Mouse (Mus musculus) left cerebral cortex, postnatal 25 days (tissue): ENCODE data around the gene Kif27. TPM values are rescaled to one million over a fixed set of nuclear protein-coding genes. Genes with fewer than 3 reads are reported as not detected.
"Not testable (repeated sequence)": the region's sequence is repeated elsewhere in the genome, so short reads cannot be mapped to it uniquely, and the experiment has no call there.

Experiments used
- DNase-seq, 2 experiments: peaks; one replicate each; pipeline ENCODE4 v3.0.0; 2022; ENCODE audit warnings: low spot score in 2 of 2, mixed read lengths in 1 of 2
- intact Hi-C: fragments of 180-260 bp; cut with DNase I; formaldehyde crosslinking; loops from one replicate; pipeline ENCODE4 v1.15.1; 2025
- total RNA-seq, 2 experiments: library from RNA; stranded (reverse); gene quantifications; 2 replicates each; pipeline ENCODE4 v1.2.3; 2021

Kif27 gene
- total RNA-seq, result 1 to 10 TPM; 2.9 to 4.3 TPM

DNA sequence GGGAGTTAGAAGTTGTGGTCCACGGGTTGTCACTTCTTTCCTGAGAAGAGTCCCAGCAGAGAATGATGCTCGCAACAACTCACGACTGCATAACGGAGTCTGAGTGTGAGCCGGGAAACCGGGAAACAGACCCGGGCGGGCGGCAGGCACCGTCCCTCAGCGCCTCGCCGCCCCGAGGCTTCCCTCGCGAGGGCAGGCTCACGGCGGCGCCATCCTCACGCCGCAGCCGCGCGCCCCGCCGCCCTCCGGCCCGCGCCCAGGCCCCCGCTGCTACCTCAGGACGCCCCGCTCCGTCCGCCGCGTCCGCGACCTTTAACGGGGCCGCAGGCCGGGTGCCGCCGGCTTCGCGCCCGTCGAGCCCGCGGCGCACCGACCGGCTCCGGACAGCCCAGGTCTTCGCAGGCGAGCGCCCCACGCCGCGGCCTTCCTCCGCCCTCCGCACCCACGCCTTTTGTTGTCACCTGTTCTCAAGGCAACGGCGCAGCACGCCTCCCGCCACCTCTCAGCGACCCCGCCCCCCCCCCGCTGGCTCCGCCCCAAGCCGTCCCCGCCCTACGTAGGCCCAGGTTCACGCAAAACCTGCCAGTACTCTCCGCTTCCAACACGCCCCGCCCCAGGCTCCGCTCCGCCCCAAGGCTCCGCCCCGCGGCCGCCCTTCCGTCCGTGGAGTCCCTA lies at the start of gene Kif27:
Gene Kif27 (minus strand): TSS at position 494 of the 675 bp plus-strand sequence.
- peak; percentile 49 to 50 for DNase-seq
- intact Hi-C loops, result no loop called here

DNA sequence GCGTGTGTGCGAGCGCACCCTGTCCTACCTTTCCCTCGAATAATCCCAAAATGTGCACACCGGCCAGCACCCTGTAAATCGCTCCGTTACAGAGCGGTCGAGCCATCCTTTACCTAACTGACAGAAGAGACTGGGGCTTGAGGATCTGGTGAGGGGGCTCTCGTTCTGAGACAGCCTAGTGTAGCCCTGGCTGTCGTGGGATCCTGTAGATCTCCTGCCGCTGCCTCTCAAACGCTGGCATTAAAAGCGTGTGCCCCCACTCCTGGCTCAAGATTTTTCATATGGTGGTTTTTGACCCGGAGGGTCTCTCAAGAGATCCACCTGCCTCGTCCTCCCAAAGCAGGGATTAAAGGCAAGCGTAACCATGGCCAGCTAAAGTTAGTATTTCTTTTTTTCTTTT lies 44.3 kb upstream of the Kif27 start, which contains the start of gene Hnrnpk:
Gene Hnrnpk (minus strand): TSS at position 101 of the 400 bp plus-strand sequence.
- not testable (repeated sequence) for DNase-seq
- intact Hi-C loops, result loop anchor here (5.0 kb wide), 1 partner anchor 94 kb away; no protein-coding TSS in a partner anchor

DNA sequence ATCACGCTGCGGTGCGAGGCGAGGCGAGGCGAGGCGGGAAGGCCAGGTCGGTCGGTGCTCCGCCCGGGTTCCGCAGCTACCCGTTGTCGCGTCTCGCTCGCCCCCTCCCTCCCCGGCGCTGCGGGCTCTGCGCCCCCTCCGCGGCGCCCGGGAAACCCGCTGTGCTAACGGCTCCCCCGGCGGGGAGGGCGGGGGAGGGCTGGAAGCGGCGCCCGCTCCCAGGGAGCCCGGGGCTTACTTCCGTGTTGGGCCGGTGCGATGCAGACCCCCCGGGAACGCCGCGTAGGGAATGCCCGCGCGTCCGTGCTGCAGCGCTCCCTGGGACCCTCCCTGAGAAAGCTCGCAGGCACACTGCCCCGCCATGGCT lies 43.8 kb upstream of the Kif27 start:
- intact Hi-C loops, result loop anchor here (5.0 kb wide), 1 partner anchor 95 kb away; no protein-coding TSS in a partner anchor
- DNase-seq, result no peak

DNA sequence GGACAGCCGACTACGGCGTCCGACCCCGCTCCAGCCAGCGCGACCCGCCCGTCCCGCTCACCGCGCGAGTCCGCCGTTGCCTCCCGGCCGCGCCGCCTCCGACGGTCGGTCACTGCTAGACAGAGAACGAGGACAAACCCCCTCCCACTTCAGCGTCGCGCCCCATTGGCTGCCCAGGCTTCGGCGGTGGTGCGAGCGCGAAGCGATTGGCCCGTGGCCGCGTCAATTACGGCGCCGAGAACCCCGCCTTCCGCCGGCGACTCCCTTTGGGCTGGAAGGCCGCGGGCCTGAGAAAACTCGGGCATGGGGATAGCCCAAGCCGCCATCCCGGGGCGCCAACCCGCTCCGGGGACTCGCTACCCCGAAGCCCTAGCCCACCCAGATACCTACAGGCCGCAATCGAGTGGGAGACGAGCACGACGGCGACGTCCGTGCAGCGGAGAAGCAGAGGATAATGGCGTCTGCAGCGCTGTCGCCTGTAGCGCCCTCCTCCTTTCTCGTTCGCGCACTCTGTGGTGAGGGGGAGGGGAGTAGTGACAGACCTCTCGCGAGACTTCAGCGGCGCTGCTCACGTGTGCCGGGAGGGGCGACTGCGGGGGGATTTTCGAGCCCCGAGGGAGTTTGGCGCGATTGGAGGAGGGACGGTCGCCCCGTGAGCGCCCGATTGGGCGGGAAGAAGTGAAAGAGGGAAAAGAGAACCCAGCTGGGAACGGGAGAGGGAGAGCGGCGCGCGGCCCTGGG lies 43.3 kb upstream of the Kif27 start, which contains the start of gene Rmi1:
Gene Rmi1 (plus strand): TSS at position 246 of the 741 bp plus-strand sequence.
- DNase-seq, result peak; percentile 97 to 98
- intact Hi-C loops, result loop anchor here (5.0 kb wide), 1 partner anchor 95 kb away; no protein-coding TSS in a partner anchor

DNA sequence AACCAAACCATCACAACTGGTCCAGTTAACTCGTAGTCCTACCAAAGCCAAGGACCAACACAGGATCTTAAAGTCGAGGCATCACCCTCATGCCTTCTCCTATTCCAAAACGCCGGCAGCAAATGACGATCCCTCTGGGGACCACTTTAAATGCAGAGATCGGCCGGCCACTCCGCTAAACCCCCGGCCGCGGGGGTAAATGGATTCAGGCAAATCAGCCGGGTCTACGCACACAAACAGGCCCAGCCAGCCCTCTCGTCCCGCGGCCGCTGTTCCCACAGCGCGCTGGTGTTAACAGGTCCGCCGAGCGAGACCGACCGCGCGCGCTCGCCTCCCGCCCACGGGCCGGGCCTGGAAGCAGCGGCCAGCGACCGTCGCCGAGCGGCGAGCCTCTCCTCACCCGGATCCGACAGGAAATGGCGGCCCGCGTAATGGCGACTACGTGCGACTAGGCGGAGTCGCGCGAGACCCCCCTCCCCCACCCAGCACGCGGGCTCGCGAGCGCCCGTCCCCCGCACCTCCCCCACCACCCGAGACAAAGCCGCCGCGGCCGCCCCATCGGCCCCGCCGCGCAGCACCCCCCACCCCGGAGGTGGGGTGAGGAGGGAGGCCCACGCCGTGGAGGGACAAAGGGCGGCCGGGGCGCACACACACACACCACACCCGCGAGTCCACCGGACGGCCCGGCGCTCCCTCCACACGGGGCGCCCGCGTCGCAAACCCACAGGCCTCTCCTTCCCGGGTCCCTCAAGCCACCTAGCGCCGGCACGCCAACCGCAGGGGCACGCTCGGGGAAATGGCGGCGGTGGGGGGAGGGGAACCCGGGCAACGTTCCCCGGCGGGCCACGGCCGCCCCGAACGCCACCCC lies 42.4 kb upstream of the Kif27 start:
- intact Hi-C loops, result loop anchor here (2.0 to 5.0 kb wide), 2 partner anchors 96 to 141 kb away; no protein-coding TSS in a partner anchor

DNA sequence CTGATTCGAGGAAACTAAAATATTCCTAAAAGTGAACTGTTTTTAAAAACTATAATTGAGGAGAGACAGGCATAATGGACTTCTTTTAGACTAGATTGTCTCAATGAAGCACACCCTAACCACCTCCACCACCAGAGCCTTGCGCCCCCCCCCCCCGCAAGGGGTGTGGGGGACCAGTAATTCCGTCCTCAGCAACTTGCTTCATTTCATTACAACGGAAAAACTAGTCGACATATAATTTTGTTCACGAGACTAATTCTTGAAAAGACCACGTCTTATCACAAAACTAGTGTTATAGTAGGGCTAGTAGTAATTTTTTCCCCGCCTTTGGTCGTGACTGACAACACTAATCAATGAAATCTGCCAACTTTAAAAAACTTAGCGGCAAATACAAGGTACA lies 41.7 kb upstream of the Kif27 start:
- intact Hi-C loops, result loop anchor here (2.0 to 5.0 kb wide), 2 partner anchors 97 to 142 kb away; no protein-coding TSS in a partner anchor
- no peak for DNase-seq

More for the DNA sequence above, 42.4 kb upstream of the Kif27 start:
- DNase-seq, result peak; percentile 72 to 76

DNA sequence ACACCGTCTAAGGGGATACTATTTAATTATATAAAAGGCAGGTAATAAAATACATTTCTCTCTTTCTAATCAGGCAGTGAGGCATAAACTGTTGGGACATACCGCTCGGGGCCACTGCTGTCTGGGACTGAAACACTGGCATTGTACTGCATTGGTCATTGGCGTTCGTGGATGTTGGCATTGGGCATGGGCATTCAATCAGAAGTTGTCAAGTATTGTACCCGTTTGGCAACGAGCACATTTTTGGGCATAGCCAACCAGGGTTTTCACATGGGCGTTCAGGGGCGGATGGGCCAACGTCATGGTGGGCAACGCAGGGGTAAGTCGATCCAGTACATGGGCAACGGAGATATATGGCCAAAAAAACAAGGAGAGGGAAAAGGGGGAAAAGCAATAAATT lies 38.7 kb upstream of the Kif27 start:
- intact Hi-C loops, result no loop called here
- DNase-seq, result no peak

DNA sequence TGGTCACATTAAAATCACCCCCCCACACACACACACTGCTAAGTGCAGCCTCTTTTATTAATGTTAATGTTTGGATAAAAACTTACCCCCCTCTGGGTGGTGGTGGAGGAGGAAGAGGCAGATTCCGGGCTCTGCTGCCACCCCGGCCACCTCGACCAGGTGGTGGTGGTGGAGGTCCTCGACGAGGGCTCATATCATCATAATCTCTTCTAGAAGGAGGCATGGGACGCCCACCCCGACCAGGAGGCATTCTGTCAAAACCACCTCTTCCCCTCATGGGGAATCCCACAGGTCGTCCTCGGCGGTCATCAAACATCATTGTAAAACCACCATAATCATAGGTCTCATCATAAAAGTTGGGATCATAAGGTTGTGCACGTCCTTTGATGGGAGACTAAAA lies 35.5 kb upstream of the Kif27 start:
- DNase-seq, intact Hi-C loops: not testable (repeated sequence)

DNA sequence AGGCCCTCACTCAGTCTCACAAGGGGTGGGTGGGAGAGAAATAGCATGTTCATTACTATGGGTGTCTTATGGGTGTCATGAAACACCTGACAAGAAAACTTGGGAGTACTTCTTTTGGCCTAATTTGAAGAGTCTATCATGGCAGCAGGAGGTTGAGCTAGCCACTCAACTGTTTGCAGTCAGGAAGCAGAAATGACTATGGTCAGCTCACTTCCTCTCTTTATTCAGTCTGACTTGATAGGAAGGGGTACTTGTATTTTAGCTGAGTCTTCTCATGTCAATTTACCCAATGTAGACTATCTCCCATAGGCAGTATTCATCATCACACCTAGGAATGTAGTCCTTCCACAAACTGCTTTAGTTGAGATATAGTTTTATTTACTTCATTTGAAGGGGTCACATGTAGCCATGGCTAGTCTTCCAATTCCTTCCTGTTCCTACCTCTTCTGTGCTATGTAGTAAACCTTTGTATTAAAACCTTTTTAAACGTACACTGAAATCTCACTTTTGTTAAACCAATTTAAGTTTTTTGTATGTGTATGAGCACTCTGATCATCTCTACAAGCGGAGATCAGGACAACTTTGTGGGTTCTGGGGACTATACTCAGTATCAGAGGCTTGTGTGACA lies 30.5 kb upstream of the Kif27 start:
- DNase-seq, result no peak
- intact Hi-C loops, result loop anchor here (2.0 to 10.0 kb wide), 3 partner anchors 153 to 231 kb away; no protein-coding TSS in a partner anchor

DNA sequence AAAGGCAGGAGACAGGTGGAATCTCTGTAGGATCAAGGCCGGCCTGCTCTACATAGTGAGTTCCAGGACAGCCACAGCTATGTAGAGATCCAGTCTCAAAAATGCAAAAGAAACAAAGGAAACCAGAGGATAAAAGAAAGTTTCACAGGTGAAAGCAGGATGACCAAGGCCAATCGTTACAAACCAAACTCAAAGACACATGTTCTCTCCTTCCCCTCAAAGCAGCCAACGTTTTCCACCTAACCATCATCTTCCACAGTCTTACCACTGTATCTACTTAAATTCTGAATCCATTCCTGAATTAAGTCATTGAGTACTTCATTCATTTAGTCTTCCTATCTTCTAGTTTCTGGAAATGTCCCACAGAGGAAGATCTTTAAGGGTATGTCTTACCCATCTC lies 29.5 kb upstream of the Kif27 start:
- intact Hi-C loops, result loop anchor here (2.0 to 10.0 kb wide), 3 partner anchors 154 to 230 kb away; no protein-coding TSS in a partner anchor

DNA sequence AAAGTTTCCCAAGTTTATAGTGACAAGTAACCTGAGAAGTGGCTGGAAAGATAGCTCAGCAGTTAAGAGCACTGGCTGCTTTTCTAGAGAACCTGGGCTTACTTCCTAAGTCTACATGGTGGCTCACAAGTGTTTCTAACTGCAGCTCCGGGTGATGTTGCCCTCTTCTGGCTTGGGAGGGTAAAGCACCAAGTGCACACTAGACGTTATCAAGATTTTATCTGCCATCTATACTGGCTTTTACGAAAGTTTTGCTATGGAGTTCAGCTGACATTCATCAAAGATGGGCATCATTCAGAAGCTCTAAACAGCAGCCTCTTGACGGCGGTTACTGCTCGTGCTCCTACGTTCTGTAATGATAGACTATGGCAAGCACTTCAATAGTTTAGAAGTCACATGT lies 29.0 kb upstream of the Kif27 start:
- intact Hi-C loops, result loop anchor here (2.0 to 10.0 kb wide), 3 partner anchors 154 to 229 kb away; no protein-coding TSS in a partner anchor
- peak; percentile 76 to 83 for DNase-seq

More for the DNA sequence above, 29.5 kb upstream of the Kif27 start:
- no peak for DNase-seq

DNA sequence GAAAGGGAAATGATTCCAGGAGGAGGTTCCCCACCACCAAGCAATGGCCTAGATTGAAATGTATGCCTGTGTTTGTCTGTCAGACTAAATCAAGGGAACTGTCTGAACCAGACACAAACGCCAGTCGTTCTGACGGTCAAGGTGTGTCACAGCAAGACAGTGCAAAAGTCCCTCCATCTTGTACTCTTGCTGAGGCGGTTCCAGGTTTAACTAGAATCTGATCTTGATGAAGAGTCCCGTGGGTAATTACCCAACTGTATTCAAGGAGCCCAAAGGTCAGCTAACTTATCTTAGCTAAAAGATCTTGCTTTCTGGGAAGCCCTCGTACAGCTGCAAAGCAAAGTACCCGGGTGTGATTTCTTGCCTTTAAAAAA lies 26.6 kb upstream of the Kif27 start:
- intact Hi-C loops, result loop anchor here (1.0 to 10.0 kb wide), 3 partner anchors 97 to 201 kb away; no protein-coding TSS in a partner anchor
- no peak for DNase-seq

DNA sequence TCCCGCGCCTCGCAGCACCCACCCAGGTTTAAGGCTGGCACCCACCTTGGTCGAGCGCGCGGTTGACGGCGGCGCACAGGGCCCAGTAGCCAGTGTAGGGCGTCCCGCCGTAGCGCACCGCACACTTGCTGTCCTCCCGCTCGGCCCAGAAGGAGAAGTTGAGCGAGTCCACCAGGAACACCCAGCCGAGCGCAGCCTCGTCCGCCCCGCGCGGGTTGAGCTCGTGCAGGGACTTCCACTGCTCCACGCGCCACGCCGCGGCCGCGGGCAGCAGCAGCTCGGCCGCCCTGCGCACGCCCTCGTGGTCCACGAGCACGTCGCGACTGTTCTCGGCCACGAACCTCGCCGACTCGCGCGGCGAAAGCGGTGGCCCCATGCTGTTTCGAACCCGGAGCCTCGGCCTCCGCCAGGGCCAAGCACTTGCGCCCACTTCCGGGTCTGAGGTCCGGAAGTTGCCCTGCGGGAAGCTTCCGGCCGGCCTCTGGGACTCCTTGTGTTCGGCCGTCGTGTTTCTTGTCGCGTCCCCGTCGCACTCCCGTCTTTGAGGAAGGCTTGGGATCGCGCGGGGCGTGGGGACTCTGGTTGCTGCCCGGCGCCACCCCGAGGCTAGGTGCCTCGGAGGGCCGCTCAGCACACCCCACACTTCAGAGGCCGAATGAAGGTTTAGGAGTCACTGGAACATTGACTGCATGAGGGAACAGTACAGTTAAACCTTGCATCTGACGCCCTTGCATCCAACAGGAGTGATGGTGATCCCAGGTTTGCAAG lies 26.0 kb upstream of the Kif27 start, which contains the start of gene 2210016F16Rik:
Gene 2210016F16Rik (minus strand): TSS at position 447 of the 768 bp plus-strand sequence.
- intact Hi-C loops, result loop anchor here (1.0 to 10.0 kb wide), 3 partner anchors 97 to 200 kb away; no protein-coding TSS in a partner anchor
- DNase-seq, result peak; percentile 37 to 54

DNA sequence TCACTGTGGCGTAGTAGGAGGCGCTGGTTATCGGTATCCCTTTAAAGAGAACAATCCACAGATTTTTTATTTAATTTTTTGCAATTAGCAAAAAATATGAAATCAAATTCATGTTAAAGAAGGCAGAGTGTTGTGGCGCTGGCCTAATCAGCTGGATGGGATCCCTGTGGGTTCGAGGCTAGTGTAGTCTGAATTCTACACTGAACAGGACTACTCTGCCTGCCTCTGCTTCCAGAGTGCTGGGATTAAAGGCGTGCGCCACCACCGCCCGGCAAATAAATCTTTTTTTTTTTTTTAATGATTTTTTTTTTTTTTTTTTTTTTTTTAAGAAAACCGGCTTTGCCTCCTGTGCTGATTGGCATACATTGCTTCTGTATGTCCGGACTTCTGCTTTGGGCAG lies 25.4 kb upstream of the Kif27 start:
- no peak for DNase-seq
- intact Hi-C loops, result loop anchor here (10.0 kb wide), 1 partner anchor 200 kb away; no protein-coding TSS in a partner anchor

DNA sequence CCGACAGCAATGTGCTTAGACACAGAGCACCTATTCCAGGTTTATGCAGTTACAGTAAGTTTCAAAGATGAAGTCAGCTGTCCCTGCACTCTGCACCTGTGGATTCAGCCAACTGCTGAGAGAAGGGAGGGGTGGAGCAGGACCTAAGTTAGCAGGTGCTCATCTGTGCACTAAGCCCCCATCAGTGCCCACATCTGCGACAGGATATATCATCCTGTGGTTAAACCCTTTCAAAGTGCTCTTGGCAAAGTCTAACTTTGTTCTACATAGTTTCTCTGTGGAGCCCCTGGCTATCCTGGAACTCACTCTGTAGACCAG lies 14.2 kb upstream of the Kif27 start:
- DNase-seq, result no peak
- intact Hi-C loops, result no loop called here

DNA sequence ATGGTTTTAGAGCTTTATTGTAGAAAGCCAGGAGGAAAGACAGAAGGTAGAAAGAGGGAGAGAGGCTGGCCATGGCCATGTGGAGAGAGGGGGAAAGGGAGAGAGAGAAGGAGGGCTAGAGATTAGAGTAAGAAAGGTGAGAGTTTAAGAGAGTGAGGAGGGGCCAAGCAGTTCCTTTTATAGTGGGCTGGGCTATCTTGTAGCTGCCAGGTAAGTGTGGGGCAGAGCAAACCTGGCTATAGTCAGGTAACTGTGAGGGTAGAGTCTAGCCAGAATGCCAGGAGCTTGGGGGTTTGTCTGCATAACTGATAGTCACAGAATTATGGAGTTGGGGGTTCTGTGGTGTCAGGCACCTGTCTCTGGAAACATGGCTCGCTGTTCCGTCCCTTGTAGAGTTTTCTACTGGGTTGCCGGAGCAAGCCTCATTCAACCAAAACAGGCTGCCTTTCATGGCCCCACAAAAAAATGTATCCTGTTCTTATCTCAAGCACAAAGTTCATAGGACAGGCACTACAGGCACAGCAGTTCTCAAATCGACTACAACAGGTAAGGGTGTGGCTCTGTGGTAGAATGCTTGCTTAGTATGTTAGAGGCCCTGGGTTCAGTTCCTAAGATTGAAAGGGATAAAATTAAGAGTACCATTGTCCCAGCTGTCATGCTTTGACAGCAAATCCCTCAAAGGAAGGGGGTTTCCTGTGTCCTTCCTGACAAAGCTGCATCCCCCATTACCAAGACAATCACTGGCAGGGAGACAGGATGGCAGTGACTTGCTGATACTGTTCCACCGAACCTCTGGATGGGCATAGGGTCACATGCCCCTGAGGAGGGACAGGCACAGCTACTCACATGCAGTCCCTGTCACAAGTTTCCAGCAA lies 13.6 kb upstream of the Kif27 start:
- intact Hi-C loops, result no loop called here
- no peak for DNase-seq

DNA sequence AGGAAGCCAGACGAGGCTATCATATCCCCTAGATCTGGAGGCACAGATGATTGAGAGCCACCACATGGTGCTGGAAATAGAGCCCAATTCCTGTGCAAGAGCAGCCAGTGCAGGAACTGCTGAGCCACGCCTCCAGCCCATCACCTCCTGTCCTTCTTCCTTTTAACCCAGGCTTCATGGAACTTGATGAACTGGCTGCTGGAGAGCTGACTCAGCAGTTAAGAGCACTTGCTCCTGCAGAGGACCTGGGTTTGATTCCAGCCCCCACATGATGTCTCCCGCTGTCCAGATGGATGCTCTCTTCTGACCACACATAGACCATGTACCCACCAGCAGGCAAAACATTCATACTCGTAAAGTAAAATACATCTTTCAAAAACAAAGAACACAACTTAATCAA lies 9.9 kb upstream of the Kif27 start:
- DNase-seq, result no peak
- intact Hi-C loops, result no loop called here
